Mouse (Mus musculus) midbrain, postnatal 0 days (tissue): ENCODE results near the gene Ctcf. TPM values are rescaled to one million over a fixed set of nuclear protein-coding genes. Genes with fewer than 3 reads are reported as not detected.

Experiments used
- ATAC-seq: fragments of 200-750 bp; cut with Nextera tagmentation; 2 replicates; pipeline ENCODE4 v1.8.0; 2017; ENCODE audit warnings: moderate number of reproducible peaks, mild to moderate bottlenecking, moderate TSS enrichment, moderate library complexity; ENCODE audit not compliant: low FRiP score
- DNase-seq: peaks from one replicate; pipeline ENCODE4 v3.0.0-alpha.2; 2015; ENCODE audit warnings: low spot score
- H3K27ac ChIP-seq: fragments of 300-500 bp; sonication (generic); 2 replicates; pipeline ENCODE4 v1.5.1; 2014; ENCODE audit warnings: low read depth, mild to moderate bottlenecking, low read length, mixed read lengths
- H3K27me3 ChIP-seq: fragments of 300-500 bp; sonication (generic); 2 replicates; pipeline ENCODE4 v1.6.1; 2014; ENCODE audit warnings: low read length, control low read depth, mixed read lengths; ENCODE audit not compliant: insufficient read depth
- H3K36me3 ChIP-seq: fragments of 300-500 bp; sonication (generic); 2 replicates; pipeline ENCODE4 v1.6.1; 2014; ENCODE audit warnings: low read length, control low read depth, mixed read lengths; ENCODE audit not compliant: insufficient read depth
- H3K4me1 ChIP-seq: fragments of 300-500 bp; sonication (generic); 2 replicates; pipeline ENCODE4 v1.6.1; 2014; ENCODE audit warnings: mild to moderate bottlenecking, control low read depth, antibody characterized with exemption, low read length, mixed read lengths; ENCODE audit not compliant: insufficient read depth
- H3K4me2 ChIP-seq: fragments of 300-500 bp; sonication (generic); 2 replicates; pipeline ENCODE4 v1.6.1; 2014; ENCODE audit warnings: low read depth, mild to moderate bottlenecking, low read length, mixed read lengths; ENCODE audit not compliant: poor library complexity, severe bottlenecking
- H3K4me3 ChIP-seq: fragments of 300-500 bp; sonication (generic); 2 replicates; pipeline ENCODE4 v1.5.1; 2014; ENCODE audit warnings: low read depth, mild to moderate bottlenecking, low read length, moderate library complexity
- H3K9ac ChIP-seq: fragments of 300-500 bp; sonication (generic); replicated peaks from 2 replicates; pipeline ENCODE4 v1.6.1; 2014; ENCODE audit warnings: mild to moderate bottlenecking, low read length, moderate library complexity, mixed read lengths; ENCODE audit not compliant: poor library complexity, severe bottlenecking
- H3K9me3 ChIP-seq: fragments of 300-500 bp; sonication (generic); 2 replicates; pipeline ENCODE4 v1.6.1; 2016; ENCODE audit warnings: low read length, control low read depth
- CTCF ChIP-seq: IDR thresholded peaks from 2 replicates; pipeline ENCODE4 v1.5.1; 2016; ENCODE audit warnings: antibody characterized with exemption, mild to moderate bottlenecking
- WGBS: fragments of 180-500 bp; shearing (Covaris S2); extraction: QIAGEN DNeasy Blood & Tissue Kit; methylation state at CpG from one replicate; pipeline ENCODE4 v1.1.7; 2014; 5-methylcytosine and 5-hydroxymethylcytosine counted together
- polyA plus RNA-seq: library from polyadenylated mRNA; unstranded; fragments of >200 nt; fragmentation: Nextera tagmentation; extraction: Ambion mirVana; gene quantifications from 2 replicates; pipeline ENCODE4 v1.2.1, GENCODE M21; 2015
- total RNA-seq: library from RNA; depleted of rRNA; stranded (reverse); fragments of >200 nt; gene quantifications from 2 replicates; pipeline ENCODE4 v1.2.3, GENCODE M21; 2014

The Ctcf gene
- total and polyA plus RNA-seq, 2 experiments from 2014 or later: 40.2 to 81.9 TPM

DNA sequence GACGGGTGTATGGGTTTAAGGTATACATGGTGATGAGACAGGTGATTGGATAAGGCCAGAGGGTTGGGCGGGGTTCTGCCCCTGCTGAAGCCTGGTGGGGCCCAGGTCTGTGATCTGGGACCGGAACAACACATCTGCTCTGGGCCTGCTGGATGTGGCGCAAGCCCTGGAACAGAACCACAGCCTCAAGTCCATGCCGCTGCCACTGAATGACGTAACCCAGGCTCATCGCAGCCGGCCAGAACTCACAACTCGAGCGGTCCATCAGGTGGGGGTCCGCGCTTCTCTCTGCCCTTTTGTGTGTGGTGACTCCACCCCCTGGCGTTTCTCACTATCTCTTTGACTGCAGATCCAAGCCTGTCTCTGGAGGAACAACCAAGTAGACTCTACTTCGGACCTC lies 54.6 kb downstream of the Ctcf start:
- Histone ChIP-seq H3K4me3 (no peak overlapping the region), H3K9ac (no peak overlapping the region), H3K9me3 (no peaks in the 10 kb centered on the region), H3K27ac (no peak overlapping the region), H3K36me3 (no peaks in the 10 kb centered on the region), H3K4me1 (peaks cover 7% of the 10 kb centered on the region), H3K4me2 (no peak overlapping the region), H3K27me3 (no peaks in the 10 kb centered on the region)
- TF ChIP-seq CTCF: no peak
- DNase-seq: no peak
- 87% methylated on average over 14 of the region's 14 CpGs for WGBS
- no peak for ATAC-seq

DNA sequence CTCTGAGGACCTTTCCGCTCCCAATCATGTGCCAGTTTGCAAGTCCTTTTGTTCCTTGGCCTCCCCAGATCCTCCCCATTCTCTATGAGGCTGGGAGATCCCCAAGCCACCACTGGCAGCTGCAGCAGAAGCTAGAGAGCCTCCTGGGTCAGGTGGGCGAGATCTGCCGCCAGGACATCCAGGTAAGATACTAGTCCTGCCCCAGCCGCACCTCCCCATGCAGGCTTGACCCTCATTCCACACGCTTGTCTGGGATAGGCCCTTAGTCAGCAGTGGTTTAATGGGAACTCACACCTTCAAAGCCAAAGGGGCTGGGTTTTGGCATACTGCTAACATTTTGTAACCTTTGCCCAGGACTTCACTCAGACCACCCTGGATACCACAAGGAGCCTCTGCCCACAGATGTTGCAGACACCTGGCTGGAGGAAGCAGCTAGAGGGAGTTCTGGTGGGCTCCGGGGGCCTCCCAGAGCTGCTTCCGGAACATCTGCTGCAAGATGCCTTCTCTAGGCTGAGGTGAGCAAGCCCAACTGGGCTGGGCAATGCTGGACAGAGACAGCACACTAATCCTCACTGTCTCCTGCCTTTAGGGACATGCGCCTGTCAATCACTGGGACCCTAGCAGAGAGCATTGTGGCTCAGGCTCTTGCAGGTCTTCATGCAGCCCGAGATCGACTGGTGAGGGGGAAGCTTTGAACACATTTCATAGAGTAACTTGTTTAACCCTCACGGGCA lies 56.2 kb downstream of the Ctcf start:
- H3K36me3 ChIP-seq: peaks cover 12% of the 10 kb centered on the region
- no peak overlapping the region for H3K27ac ChIP-seq
- peaks cover 7% of the 10 kb centered on the region for H3K4me1 ChIP-seq
- 95% methylated on average over 11 of the region's 11 CpGs for WGBS
- no peak overlapping the region for H3K9ac ChIP-seq
- no peak overlapping the region for H3K4me3 ChIP-seq
- no peak for ATAC-seq
- H3K4me2 ChIP-seq: no peak overlapping the region
- TF ChIP-seq CTCF: no peak
- no peaks in the 10 kb centered on the region for H3K9me3 ChIP-seq
- DNase-seq: no peak
- H3K27me3 ChIP-seq: no peaks in the 10 kb centered on the region

DNA sequence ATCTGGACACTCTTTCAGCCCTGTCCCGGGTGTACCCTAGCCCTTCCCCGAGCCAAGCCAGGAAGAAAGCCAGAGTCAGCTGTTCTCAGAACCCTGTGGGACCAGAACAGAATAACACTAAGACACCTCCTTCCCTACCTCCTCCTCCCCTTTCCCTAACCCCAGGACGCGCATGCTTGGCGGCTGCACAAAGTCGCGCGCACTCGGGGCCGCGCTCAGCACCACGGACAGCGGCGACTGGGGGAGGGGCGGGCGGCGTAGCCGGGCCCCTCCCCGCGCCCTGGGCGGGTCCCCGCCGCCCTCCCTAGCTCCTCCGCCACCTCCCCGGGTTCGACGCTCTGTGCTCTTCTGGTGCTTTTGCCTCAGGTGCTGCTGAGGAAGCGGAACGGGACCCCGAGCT lies 57.3 kb downstream of the Ctcf start:
- peak overlapping the region; percentile 91 for H3K27ac ChIP-seq
- ATAC-seq: peak; percentile 71

DNA sequence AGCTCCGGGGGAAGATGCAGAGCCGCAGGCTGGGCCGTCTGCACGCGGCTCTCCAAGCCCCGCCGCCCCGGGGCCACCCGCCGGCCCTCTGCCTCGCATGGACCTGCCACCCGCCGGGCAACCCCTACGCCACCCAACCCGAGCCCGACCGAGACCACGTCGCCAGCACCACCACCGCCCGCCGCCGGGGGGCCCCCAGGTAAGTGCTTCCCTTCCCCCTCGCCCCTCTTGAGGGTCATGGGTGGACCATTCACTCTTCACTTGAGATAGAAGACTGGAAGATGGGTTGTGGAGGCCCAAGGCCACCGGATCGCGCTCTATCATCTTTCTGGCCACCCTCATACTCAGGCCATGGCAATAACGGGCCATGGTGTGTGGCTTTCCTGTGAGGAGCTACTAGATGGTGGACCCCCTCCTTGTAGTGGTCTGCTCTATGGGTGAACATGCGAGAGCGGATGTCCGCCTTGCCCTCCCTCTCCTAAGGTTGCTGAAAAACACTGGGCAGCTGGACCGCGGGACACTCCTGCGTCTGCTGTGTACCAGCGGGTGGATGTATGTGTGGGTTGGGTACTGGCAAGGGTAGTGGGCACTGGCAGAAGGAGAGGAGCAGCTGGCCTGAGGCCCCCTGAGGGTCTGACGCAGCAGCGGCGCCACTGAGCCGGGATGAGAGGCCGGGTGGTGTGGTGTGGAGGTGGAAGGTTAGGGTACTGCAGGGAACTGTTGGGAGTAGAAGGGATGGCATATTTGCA lies 57.9 kb downstream of the Ctcf start:
- TF ChIP-seq CTCF: peak; percentile 56
- 5% methylated on average over 31 of the region's 40 CpGs for WGBS
- H3K4me2 ChIP-seq: peak overlapping the region; percentile 81
- peaks cover 24% of the 10 kb centered on the region for H3K36me3 ChIP-seq
- H3K4me3 ChIP-seq: peak overlapping the region; percentile 71
- no peaks in the 10 kb centered on the region for H3K27me3 ChIP-seq
- ATAC-seq (peak; percentile 73), DNase-seq (peak; percentile 71)
- no peaks in the 10 kb centered on the region for H3K9me3 ChIP-seq
- H3K4me1 ChIP-seq: peaks cover 7% of the 10 kb centered on the region
- H3K27ac ChIP-seq: peak overlapping the region; percentile 91
- peak overlapping the region; percentile 94 for H3K9ac ChIP-seq

More for the DNA sequence above, 57.3 kb downstream of the Ctcf start:
- TF ChIP-seq CTCF: no peak
- 1% methylated on average over 17 of the region's 30 CpGs for WGBS
- peak overlapping the region; percentile 71 for H3K4me3 ChIP-seq
- peak overlapping the region; percentile 94 for H3K9ac ChIP-seq
- H3K4me1 ChIP-seq: peaks cover 7% of the 10 kb centered on the region
- H3K9me3 ChIP-seq: no peaks in the 10 kb centered on the region
- peaks cover 21% of the 10 kb centered on the region for H3K36me3 ChIP-seq
- DNase-seq: peak; percentile 79
- no peaks in the 10 kb centered on the region for H3K27me3 ChIP-seq
- peak overlapping the region; percentile 81 for H3K4me2 ChIP-seq

DNA sequence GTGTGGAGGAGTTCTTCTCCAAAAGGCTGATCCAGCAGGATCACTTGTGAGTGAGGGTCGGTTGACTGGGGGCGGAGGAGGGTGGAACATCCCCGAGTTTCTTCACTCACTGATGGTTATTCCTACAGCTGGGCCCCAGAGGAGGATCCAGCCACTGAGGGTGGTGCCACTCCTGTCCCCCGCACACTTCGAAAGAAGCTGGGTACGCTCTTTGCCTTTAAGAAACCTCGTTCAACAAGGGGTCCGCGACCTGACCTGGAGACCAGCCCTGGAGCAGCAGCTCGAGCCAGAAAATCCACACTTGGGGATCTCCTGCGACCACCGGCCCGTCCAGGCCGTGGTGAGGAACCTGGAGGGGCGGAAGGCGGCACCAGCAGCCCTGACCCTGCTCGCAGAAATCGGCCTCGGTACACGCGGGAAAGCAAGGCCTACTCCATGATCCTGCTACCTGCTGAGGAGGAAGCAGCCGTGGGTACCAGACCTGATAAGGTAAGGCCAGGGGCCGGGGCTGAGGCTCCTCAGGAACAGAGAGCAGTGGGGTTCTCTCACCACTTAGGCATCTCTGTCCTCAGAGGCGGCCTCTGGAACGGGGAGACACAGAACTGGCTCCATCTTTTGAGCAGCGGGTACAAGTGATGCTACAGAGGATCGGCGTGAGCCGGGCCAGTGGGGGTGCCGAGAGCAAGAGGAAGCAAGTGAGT lies 58.9 kb downstream of the Ctcf start:
- DNase-seq (no peak), ATAC-seq (no peak)
- no peak for TF ChIP-seq CTCF
- Histone ChIP-seq H3K27ac (peak overlapping the region; percentile 91), H3K36me3 (peaks cover 26% of the 10 kb centered on the region), H3K4me3 (peak overlapping the region; percentile 71), H3K4me1 (peaks cover 12% of the 10 kb centered on the region), H3K9me3 (no peaks in the 10 kb centered on the region), H3K4me2 (peak overlapping the region; percentile 81), H3K27me3 (no peaks in the 10 kb centered on the region), H3K9ac (peak overlapping the region; percentile 94)
- WGBS: 80% methylated on average over 30 of the region's 30 CpGs
